Mouse (Mus musculus) left cerebral cortex, postnatal 14 days (tissue): ENCODE measurements around the gene Lsamp. TPM values are rescaled to one million over a fixed set of nuclear protein-coding genes. Genes with fewer than 3 reads are reported as not detected.
A peak's percentile ranks its signal among the peaks of the same experiment; 100 is the strongest.

Source experiments
- DNase-seq, 2 experiments: peaks; one replicate each; pipeline ENCODE4 v3.0.0; 2021 to 2022; ENCODE audit warnings: low spot score in 2 of 2, mixed read lengths in 1 of 2
- intact Hi-C: fragments of 180-260 bp; cut with DNase I; formaldehyde crosslinking; loops from one replicate; pipeline ENCODE4 v1.15.1; 2025
- total RNA-seq, 2 experiments: library from RNA; stranded (reverse); gene quantifications; 2 replicates each; pipeline ENCODE4 v1.2.3; 2021

Lsamp gene
- total RNA-seq, 2 experiments from 2014 or later = 271 to 294 TPM

DNA sequence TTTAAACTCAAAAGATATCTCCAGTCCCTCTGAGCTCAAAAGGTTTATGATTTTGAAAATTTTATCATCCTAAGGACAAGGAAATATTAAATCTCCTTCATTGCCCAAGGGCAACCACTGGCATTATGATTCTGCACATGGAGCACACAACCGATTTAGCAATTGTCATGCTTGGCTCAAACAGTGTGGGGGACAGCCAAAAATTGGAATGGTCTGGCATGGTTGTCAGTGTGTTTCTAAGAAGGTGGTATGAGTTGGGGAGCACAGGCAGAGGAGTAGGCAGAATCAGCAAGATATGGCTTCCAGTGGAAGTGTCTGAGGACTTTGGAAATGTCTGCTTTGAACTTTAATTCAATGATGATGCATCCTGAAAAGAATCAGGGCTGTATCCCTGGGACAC is 1639.7 kb downstream of the Lsamp start:
- DNase-seq = no peak
- intact Hi-C loops = no loop called here

DNA sequence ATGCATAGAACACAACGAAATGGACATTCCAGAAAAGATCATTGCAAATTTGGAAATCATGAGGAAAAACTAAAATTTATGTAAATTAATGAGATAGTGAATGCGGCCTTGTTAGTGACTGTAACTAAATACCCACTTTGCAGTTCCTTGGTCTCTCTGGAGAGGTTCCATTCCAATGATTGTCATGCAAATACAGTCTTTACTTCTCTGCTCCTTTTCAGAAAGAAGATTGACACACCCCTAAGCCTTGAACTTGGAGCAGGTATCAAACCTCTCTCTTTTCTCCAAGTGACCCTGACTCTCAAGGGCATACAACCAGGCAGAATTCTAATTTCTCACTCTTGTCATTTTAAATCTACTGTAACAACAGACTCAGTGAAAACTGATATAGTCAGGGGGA is 1649.7 kb downstream of the Lsamp start:
- intact Hi-C loops = no loop called here

DNA sequence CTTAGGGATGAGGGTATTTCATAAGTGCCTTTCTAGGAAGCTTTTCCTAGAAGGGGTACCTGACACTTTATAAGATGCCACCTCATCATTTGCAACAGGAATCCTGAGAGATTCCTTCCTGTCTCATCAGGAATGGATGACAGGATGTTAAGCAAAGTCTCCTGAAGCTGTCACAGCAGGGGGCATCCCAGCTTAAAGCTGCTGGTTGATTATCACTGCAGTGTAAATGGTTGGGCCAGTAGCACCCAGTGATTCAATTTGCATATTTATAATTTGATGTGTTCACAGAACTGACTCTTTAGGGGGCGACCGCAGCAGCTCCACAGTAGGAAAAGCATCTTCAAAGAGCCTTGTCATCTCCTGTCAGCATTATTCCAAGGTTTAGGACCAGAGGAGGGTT is 1656.7 kb downstream of the Lsamp start:
- DNase-seq = no peak
- intact Hi-C loops = no loop called here

More for the DNA sequence above, 1649.7 kb downstream of the Lsamp start:
- DNase-seq = no peak

DNA sequence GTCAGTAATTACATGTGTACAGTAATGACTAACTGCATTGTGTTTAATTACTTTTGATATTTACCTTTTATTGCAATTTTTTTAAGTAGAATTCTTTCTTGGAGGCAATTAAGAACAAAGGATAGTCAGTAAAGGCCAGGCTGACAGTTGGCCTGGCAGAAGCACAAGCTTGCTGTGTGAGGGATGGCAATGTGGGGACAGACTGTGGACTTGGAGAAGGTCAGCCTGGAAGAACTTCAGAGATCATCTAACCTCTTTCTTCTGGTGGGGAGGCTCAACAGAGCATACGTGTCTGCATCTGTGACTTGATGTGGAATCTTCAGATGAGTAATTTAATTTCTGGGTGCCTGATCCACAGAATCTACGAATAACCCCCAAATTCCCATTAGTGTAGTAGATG is 1669.1 kb downstream of the Lsamp start:
- intact Hi-C loops = no loop called here
- DNase-seq = no peak

DNA sequence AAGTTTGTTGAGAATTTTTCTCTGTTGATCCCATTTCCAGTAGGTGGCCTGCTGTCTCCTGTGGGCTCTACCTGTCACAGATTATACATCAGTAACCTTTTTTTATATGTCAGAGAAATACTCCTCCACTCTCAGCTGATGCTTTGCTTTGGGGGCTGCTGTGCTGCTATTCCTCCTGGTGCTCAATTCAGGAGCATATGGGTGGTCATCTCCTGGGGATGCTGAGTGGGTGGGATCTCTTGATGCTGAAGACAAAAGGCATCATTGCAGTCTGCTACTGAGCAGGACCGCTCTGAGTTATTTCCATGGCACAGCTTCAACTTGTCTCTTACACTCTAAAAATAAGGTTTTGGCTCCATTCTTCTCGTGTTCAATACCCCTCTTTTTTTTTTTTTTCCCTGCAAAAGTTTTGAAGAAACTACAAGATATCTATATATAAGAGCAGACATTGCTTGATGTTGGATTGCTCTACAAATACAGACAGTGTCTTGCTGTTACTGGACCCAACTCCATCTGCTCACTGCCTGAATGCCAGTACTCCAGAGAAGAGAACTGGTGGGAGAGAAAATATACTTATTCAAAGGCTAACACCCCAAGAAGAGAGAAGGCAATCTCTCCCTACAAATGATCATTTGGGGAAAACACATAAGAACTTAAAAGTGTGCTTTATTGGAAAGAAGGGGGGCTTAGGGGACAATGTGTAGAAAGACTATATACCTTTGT is 1690.3 kb downstream of the Lsamp start:
- peak in 1 of 2 experiments; percentile 11 for DNase-seq
- intact Hi-C loops = no loop called here

DNA sequence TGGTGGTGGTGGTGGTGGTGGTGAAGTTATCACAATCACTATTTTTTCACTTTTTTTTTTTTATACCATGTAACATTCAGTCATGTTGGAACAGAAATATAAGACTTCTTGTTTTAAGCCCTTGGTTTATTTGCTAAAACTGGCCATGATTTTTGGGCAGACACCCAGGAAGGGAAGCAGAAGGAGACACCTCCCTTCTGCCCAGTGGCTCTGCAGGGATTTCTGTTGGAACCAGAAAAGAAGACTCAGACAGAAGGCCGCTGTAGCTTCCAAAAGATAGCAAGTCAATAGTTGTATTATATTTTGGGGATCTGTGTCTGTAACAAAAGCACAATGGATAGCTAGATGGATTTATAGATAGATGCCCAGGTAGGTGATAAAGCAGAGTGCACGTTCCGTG is 1691.6 kb downstream of the Lsamp start:
- intact Hi-C loops = no loop called here
- DNase-seq = peak; percentile 28 to 45

DNA sequence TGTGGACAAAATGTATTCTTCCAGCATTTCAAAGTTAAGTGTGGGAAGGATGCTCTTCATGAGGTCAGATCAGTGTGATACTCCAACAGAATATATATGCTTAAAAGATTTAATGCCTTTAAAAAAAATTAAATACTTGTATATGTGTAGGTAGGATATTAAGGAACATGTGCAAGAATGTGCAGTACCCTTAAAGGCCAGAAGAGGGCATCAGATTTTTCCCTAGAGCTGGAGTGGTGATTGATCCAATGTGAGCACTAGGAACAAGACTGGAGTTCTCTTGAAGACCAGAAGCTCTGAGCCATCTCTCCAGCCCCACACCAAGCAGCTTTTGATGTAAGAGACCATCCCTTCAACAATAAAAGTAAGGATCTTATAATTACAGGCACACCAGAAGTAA is 1708.3 kb downstream of the Lsamp start:
- intact Hi-C loops = no loop called here
- no peak for DNase-seq

DNA sequence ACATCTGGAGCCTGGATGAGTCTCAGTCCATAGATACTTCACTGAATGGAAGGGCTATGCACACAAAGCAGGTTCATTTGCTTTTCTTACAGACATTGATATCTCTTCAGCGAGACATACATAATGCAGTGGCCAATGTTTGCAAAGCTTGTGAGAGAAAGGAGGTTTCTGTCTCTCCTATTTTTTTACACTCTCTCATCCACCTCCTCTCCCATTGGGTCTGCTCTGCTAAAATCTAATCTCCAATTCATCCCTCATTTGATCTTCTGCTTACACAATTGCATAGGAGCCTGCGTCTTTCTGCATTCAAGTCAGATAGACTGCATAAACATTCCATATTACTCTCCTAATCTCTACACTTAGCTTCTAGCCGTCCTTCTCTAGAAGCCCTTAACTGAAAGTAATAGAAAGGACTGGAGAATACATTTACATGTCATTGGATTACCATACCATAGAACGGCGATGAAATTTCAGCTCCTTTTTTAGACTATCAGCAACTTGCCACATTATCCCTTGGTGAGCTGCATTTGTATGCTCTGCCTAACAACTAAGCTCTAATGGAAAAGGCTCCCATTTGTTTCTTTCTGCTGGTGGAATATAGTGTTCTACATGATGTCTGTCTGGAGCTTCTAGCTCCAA is 1717.7 kb downstream of the Lsamp start:
- intact Hi-C loops = no loop called here
- DNase-seq = no peak

DNA sequence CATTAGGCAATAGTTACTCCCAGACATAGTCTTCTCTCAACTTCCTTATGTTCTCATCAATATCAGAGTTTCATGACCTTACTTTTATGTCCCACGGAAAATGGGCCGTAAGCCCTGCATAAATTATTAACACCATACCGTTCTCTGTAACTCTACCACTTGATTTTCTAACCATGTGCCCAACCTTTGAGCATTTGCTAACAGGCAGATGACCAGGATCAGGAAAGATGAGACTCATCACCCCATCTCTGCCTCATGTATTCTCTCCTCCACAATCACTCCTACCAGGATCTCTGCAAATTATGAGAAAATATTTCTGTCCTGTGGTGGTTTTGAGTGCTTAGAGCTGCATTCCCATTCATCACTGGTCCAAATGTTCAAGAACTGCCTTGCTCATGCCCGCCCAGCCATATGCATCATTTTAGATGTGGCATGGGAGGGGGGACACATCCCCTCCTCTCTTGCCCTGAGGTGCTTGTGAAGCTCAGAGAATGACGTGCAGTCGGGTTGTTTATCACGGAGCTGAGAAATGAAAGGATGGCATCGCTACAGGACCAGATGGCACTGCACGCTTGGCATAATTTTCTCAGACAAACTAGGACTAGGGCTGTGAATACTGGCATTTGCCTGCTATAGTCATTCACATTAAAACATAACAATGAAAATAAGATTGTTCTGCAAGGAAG is 1744.9 kb downstream of the Lsamp start:
- DNase-seq = peak; percentile 73 to 77
- intact Hi-C loops = no loop called here

DNA sequence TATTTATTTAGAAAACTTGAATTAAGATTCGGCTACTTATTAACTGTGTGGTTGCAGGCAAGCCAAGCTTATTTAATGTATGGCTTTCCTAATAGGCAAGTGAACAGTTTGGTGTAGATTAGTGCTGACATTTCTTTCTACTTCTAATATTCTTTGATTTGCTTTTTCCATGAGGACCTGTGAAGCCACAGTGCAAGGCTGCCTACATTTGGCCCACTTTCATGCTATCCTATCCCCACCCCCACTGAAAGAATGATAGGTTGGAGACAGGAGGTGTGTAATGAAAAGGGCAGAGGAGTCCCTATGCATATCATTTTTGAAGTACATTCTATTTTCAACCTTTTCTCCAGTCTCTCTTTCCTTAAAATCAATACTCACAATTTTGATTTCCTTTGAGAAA is 1745.8 kb downstream of the Lsamp start:
- intact Hi-C loops = no loop called here
- DNase-seq = no peak

DNA sequence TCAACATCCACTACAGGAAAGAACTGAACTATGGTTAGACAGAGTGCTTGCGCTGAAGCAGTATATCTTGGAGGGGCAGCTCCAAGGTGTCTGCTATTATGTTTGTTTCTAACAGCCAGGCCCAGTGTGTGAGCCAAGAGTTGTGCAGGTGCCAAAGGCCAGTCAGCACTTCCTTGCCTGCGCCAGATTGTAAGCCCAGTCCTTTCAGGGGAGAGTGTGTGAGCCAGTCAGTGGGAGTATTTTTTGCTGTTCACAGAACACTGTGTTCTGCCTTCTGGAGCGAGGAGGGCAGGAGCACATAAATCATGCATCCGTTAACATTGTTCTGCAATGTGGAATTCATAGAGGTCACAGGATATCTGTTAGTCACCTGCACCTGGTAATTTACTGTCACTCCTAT is 1760.9 kb downstream of the Lsamp start:
- intact Hi-C loops = loop anchor here (10.0 kb wide), 1 partner anchor 210 kb away; no protein-coding TSS in a partner anchor
- peak; percentile 36 to 69 for DNase-seq

DNA sequence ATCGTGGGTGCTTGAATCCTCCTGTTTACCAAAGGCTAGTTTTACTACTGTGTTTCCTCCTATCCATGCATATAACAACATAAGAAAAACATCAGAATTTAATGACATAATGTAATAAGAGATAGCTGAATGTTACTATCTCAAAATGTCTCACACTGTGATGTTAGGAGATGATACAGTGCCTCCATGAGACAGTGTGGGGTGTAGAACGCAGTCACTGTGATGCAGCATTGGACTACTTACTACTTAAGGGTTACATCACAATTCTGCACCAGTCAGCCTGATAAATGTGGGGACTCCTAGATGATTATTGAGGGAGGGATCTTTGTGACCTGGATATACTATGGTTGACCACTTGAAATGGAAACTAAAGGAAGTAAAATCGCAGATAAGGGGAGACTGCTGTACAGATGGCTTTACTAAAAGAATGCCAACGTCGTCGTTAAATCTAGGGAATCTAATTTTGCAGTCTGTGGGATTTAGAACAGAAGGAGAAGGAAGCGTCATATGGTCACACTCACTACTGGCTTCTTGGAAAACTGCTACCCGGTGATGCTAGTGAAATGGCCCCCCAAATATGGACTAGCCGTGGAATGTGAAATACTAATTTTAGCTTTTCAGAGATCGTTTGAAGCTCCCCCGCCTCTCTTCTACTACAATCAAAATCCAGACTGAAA is 1762.2 kb downstream of the Lsamp start:
- intact Hi-C loops = loop anchor here (10.0 kb wide), 1 partner anchor 212 kb away; no protein-coding TSS in a partner anchor
- DNase-seq = peak; percentile 52 to 72

DNA sequence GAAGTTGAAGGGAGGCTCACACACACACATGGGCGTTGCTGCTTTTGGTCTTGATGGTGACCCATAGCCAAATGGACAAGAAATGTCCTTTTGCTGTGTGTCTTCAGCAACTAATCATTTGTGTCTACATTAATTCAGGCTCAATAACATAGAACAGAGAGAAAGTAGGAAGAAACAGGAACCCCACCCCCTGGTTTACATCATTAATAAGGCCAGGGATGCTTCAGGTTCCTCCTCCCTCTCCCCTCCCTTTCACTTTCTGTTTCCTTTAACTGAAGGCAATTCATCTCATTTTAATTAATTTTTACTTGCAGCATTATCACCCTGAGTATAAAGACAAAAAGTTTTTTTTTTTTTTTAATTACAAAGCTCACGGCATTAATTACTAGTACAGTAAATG is 1763.7 kb downstream of the Lsamp start:
- DNase-seq = no peak
- intact Hi-C loops = loop anchor here (10.0 kb wide), 1 partner anchor 213 kb away; no protein-coding TSS in a partner anchor

DNA sequence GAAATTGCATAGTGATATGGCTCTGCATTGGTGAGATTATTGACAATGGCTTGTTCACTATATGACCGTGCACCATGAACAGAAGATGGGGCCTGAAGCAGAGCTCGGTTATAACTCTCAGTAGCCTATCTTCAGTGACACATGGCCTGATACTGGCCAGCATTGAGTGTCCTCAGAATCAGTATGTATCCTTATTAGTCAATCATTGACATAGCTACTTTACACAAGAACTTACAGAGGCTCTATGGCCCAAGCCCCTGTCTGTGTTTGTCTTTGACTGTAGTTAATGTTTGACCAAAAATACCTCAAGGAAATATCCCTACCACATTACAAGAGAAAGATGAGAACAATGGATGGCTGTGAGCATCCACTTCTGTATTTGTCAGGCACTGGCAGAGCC is 1764.6 kb downstream of the Lsamp start:
- intact Hi-C loops = loop anchor here (10.0 kb wide), 1 partner anchor 214 kb away; no protein-coding TSS in a partner anchor

DNA sequence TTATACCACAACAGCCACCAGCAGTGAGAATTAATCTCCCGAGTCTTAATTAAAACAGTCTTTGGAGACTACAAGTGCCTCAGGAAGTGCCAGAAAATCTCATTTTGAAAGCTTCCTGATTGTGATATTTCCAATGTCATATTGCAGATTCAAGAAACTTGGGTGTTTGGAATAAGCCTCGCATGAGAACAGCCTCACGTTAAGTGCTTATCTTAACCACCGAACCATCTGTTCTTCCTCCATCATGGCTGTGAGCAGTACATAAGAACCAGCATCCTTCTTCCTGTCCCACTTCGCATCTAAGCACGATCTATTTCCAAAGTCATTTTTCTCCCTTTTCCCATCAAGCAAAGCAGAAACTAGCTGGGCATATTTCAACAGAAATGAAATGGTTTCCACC is 1780.1 kb downstream of the Lsamp start:
- intact Hi-C loops = no loop called here
- DNase-seq = peak in 1 of 2 experiments; percentile 44

More for the DNA sequence above, 1764.6 kb downstream of the Lsamp start:
- no peak for DNase-seq

DNA sequence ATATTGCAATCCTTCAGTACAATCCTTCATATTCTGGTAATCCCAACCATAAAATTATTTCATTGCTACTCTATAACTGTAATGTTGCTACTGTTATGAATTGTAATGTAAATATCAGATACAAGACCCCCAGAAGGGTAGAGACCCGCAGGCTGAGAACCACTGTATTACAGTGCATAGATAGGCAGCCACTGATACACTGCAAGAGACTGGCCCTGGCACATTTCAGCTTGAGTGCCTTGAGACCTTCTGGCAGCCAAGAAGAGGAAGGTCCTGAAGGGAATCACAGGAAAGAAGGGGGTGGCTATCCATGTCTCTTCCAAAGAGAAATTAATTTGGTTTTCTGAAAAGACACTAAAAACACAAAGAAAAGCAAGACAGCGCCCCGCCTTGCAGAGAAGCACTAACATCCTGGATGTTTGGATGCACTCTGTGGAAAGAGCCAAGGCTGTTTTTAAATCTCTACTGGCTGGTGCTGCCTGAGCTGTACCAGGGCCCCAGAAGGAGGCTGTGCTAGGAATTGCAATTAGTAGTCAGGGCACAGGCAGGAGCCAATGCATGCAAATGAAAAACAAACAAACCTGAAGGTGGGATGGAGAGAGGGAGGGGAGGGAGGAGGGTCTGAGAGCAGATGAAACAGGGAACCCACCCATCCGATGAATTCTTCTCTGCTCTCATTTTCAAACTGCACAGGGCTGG is 1787.4 kb downstream of the Lsamp start:
- DNase-seq = peak; percentile 19 to 31

DNA sequence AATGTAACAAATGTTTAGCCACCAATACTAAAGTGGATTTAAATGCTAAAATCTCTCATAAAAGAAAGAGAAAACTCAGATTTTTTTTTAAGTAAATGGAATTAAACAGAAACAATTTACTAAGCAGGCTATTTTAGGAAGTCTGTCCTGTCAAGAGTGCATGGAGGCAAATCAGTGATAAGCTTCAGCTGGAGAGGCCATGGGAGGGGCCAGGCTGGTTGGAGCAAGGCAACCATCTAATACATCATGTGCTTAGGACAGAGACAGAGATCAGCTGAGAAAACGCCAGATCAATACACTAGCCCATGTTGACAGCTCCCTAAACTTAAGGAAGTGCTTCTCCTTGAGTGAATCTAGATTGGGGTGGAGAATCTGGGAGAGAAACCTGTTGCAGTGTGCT is 1793.4 kb downstream of the Lsamp start:
- intact Hi-C loops = no loop called here
- no peak for DNase-seq

More for the DNA sequence above, 1787.4 kb downstream of the Lsamp start:
- intact Hi-C loops = no loop called here

DNA sequence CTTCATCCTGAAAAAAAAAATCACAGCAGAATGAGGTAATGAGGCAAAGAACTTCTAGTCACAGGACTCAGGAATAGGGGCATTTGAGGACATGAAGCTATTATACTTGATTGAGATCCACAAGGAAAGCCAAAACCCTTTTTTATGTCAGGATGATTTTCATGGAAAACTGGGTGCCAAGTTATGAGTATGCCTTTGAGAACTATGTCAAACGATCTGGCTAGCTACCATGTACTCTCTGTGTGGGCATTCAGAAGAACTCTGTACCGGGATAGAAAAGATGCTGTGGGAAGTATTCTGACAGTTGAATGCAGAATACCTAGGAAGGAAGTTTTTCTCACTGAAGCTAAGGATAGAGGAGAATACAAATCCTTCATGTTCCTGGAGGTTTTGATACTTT is 1801.4 kb downstream of the Lsamp start:
- peak; percentile 7 to 50 for DNase-seq
- intact Hi-C loops = no loop called here

DNA sequence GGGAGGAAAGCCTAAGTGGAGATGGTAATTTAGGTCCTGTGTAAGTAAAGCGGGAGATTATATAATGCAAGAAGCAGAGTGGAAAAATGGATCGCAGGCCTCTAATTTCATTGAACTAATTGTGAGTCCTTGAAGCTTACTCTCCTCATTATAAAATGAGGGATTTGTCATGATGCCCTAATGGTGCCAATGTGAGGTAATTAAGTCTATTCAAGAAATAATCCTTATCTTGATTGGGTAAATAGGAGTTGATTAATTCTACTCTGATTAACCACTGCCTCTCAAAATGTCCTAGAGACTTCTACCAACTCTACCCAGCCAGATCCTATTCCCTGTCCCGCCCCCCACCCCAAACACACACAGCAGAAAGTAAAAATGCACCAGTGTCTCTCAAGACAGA is 1802.5 kb downstream of the Lsamp start:
- intact Hi-C loops = no loop called here
- DNase-seq = no peak
